In genomic region chr1:118598339-118598738, GRCm38 (mm10) we compare ENCODE assay signal across 22 mouse cellular contexts. TPM values are rescaled to one million over a fixed set of nuclear protein-coding genes. Genes with fewer than 3 reads are reported as not detected.
DNase-seq lines count a peak whose midpoint lies in the region; ATAC-seq and TF ChIP-seq lines count a peak whose summit lies in the region.
"Had no signal": no experiment of that assay in that cellular context is flagged by ENCODE, and none has a peak within 500 bp of the region (broad histone marks: within the 10 kb centered on the region; RNA-seq: fewer than 3 reads in every experiment).

No protein-coding gene starts in this region.

- no peaks in the 10 kb centered on the region for H3K4me1 ChIP-seq in lung, embryonic 16.5 days (replicated peaks; ENCODE audit: control insufficient read depth, insufficient read depth, low read length)
- H3K4me1 ChIP-seq in lung, postnatal 0 days (ENCODE audit: insufficient read depth, low read depth, low read length) = no peaks in the 10 kb centered on the region
- H3K4me1 ChIP-seq: neural tube, embryonic 13.5 days had no signal

- 62% methylated on average over 3 of the region's 3 CpGs for WGBS in lung, embryonic 16.5 days
- WGBS in lung, postnatal 0 days = 60% methylated on average over 3 of the region's 3 CpGs

- TF ChIP-seq EP300 in lung, postnatal 0 days (IDR thresholded peaks at IDR 0.05) = no peak

- H3K27ac ChIP-seq in lung, embryonic 16.5 days (ENCODE audit: low read length) = peak overlapping the region; percentile 39
- H3K27ac ChIP-seq in lung, postnatal 0 days (ENCODE audit: low read length) = peak overlapping the region; percentile 59
- H3K27ac ChIP-seq in gastrocnemius, adult 2 months = no peak overlapping the region
- H3K27ac ChIP-seq: liver, embryonic 15.5 days; neural tube, embryonic 13.5 days had no signal

- H3K27me3 ChIP-seq in lung, embryonic 16.5 days (ENCODE audit: control insufficient read depth, insufficient read depth, low read depth, low read length) = no peaks in the 10 kb centered on the region
- no peaks in the 10 kb centered on the region for H3K27me3 ChIP-seq in lung, postnatal 0 days (replicated peaks; ENCODE audit: insufficient read depth, low read length)
- H3K27me3 ChIP-seq: liver, embryonic 15.5 days; neural tube, embryonic 13.5 days had no signal

- H3K4me2 ChIP-seq in lung, embryonic 16.5 days (ENCODE audit: low read depth, low read length) = no peak overlapping the region
- no peak overlapping the region for H3K4me2 ChIP-seq in lung, postnatal 0 days (replicated peaks; ENCODE audit: low read depth, low read length)
- H3K4me2 ChIP-seq: heart, embryonic 11.5 days; liver, embryonic 15.5 days; neural tube, embryonic 13.5 days had no signal

- intact Hi-C loops in gastrocnemius, adult 2 months (cut with DNase I) = no loop called here

- TF ChIP-seq CTCF in lung, postnatal 0 days (IDR thresholded peaks at IDR 0.05) = no peak
- TF ChIP-seq CTCF in gastrocnemius, adult 2 months (IDR thresholded peaks at IDR 0.05) = no peak

- DNase-seq in lung, postnatal 10 days = no peak
- DNase-seq in cerebellum, adult 8-10 months = peak; percentile 66
- peak; percentile 24 for DNase-seq in lung, postnatal 0 days (ENCODE audit: low spot score)
- DNase-seq in ovary, postnatal 10 days (ENCODE audit: low spot score) = no peak
- DNase-seq in Muller cell, postnatal 12 days (ENCODE audit: inconsistent ontology term) = no peak
- no peak for DNase-seq in gastrocnemius, adult 2 months
- DNase-seq: adrenal gland, adult 8-10 months; embryo, embryonic 11 days; gastrocnemius, postnatal 25 days; kidney, adult 2 months; kidney, postnatal 25 days; spleen, adult 18-20 months; thymus, postnatal 4 days had no signal

- peaks cover 45% of the 10 kb centered on the region for H3K36me3 ChIP-seq in lung, embryonic 16.5 days (ENCODE audit: control insufficient read depth, insufficient read depth, low read length)
- peaks cover 40% of the 10 kb centered on the region; the same call in 1 of the 2 replicates for H3K36me3 ChIP-seq in lung, postnatal 0 days (ENCODE audit: insufficient read depth, low read length)

- H3K9ac ChIP-seq in lung, embryonic 16.5 days (ENCODE audit: low read length) = no peak overlapping the region
- no peak overlapping the region for H3K9ac ChIP-seq in lung, postnatal 0 days (replicated peaks; ENCODE audit: low read depth)
- H3K9ac ChIP-seq: liver, embryonic 15.5 days; neural tube, embryonic 13.5 days had no signal

- no peak overlapping the region for H3K4me3 ChIP-seq in lung, embryonic 16.5 days (ENCODE audit: low read length)
- H3K4me3 ChIP-seq in lung, postnatal 0 days (ENCODE audit: low read depth, low read length) = no peak overlapping the region
- H3K4me3 ChIP-seq in gastrocnemius, adult 2 months = no peak overlapping the region
- H3K4me3 ChIP-seq: erythroblast, embryonic 14.5 days; liver, embryonic 15.5 days; neural tube, embryonic 13.5 days had no signal

- peak; percentile 60; the same call in 1 of the 2 replicates for ATAC-seq in lung, embryonic 16.5 days (ENCODE audit: low read depth)
- peak; percentile 19; the same call in 1 of the 2 replicates for ATAC-seq in lung, postnatal 0 days
- ATAC-seq: hindbrain, embryonic 16.5 days had no signal

- no peaks in the 10 kb centered on the region for H3K9me3 ChIP-seq in lung, embryonic 16.5 days (ENCODE audit: control insufficient read depth, low read length)
- H3K9me3 ChIP-seq in lung, postnatal 0 days (ENCODE audit: low read length) = no peaks in the 10 kb centered on the region
- H3K9me3 ChIP-seq: G1E; liver, embryonic 15.5 days; neural tube, embryonic 13.5 days had no signal

RNA-seq across cellular contexts. Expression of gene Tfcp2l1, which starts 29.4 kb away (rescaled TPM):
- polyA plus RNA-seq in lung, embryonic 16.5 days (2015; fragmentation: Nextera tagmentation; extraction: Ambion mirVana) = 0.90 and 2.1 TPM in 2 replicates
- polyA plus RNA-seq in lung, postnatal 0 days (2015; fragmentation: Nextera tagmentation; extraction: Ambion mirVana) = 12.1 and 14.5 TPM in 2 replicates
- total RNA-seq in gastrocnemius, adult 2 months (2021) = 10 to 100 TPM in 1 of 2 experiments, 1 to 10 TPM in 1; 1.1 to 11.6 TPM
- total RNA-seq: megakaryocyte-erythroid progenitor cell, adult 5-6 weeks; monocyte, adult 5-6 weeks had no signal
- polyA plus RNA-seq: erythroblast, embryonic 14.5 days; G1E had no signal

Comparison
In these comparisons a context has a peak if more than half of its experiments do, and no peak if none do; other contexts are left out.
1. DNase-seq: peak in cerebellum, adult 8-10 months (single experiment) and lung, postnatal 0 days (single experiment); none in lung, postnatal 10 days (single experiment), ovary, postnatal 10 days (single experiment), Muller cell, postnatal 12 days (single experiment) and gastrocnemius, adult 2 months (single experiment).